Comparison of ENCODE assay signal across 11 mouse cellular contexts in the genomic region with DNA sequence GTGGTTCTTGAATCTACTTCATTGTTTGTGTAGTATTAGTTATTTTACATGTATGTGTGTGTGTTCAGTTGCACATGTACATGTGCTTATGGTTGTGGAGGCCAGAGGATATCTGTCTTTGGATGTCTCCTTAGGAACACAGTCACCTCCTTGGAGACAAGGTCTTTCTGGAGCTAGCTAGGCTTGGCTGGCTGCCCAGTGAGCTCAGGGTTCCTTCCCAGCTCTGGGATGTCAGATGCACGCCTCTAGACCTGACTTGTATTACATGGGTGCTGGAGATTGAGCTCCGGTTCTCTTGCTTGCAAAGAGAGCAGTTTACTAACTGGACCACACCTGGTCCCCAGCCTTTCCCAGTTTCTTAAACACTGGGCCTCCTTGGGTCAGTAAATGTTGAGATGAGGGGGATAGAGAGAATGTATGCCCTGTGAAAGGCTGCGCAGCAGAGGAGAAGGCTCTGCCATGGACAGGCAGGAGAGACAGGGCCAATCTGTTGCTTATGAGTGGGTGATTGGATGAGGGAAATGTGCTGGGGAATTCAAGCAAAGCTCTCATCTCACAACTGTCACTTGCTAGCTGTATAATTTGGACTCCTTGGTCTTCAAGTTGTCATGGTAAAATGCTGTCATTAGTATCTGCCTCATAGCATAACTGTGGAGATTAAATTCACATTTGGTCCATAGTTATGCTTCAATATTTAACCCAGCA. TPM values are rescaled to one million over a fixed set of nuclear protein-coding genes. Genes with fewer than 3 reads are reported as not detected.
DNase-seq lines count a peak whose midpoint lies in the region; ATAC-seq lines count a peak whose summit lies in the region.
"Had no signal": no experiment of that assay in that cellular context is flagged by ENCODE, and none has a peak within 500 bp of the region (broad histone marks: within the 10 kb centered on the region; RNA-seq: fewer than 3 reads in every experiment).

No protein-coding gene starts in this region.

- peak; percentile 45; the same call in 1 of the 2 replicates for ATAC-seq in heart, embryonic 13.5 days (ENCODE audit: extremely low read depth, insufficient number of reproducible peaks, low FRiP score, low TSS enrichment)

- WGBS in heart, embryonic 13.5 days: 55% methylated on average over 3 of the region's 3 CpGs
- 69% methylated on average over 3 of the region's 3 CpGs for WGBS in heart, embryonic 10.5 days

- H3K27ac ChIP-seq in heart, embryonic 13.5 days (replicated peaks): no peak overlapping the region
- H3K27ac ChIP-seq in heart, embryonic 10.5 days: no peak overlapping the region
- H3K27ac ChIP-seq: kidney, postnatal 0 days; liver, embryonic 13.5 days had no signal

- peaks cover 44% of the 10 kb centered on the region for H3K4me1 ChIP-seq in heart, embryonic 13.5 days
- H3K4me1 ChIP-seq in heart, embryonic 10.5 days: peaks cover 6% of the 10 kb centered on the region; the same call in 1 of the 2 replicates
- H3K4me1 ChIP-seq: liver, embryonic 13.5 days had no signal

- DNase-seq in heart, embryonic 10.5 days (ENCODE audit: low spot score): no peak
- peak; percentile 31 for DNase-seq in right cerebral cortex, postnatal 4 days
- no peak for DNase-seq in right cerebral cortex, adult 18-20 months
- peak; percentile 61 for DNase-seq in heart, postnatal 4 days
- peak; percentile 43 for DNase-seq in skeletal muscle tissue, adult 2 months (ENCODE audit: low read depth, low spot score)
- no peak for DNase-seq in spleen, postnatal 10 days (ENCODE audit: low spot score in 2 of 2)
- DNase-seq: liver, embryonic 13.5 days; right cerebral cortex, postnatal 25 days had no signal

- no peak overlapping the region for H3K9ac ChIP-seq in heart, embryonic 13.5 days
- H3K9ac ChIP-seq: liver, embryonic 13.5 days had no signal

- no peaks in the 10 kb centered on the region for H3K9me3 ChIP-seq in heart, embryonic 13.5 days
- no peaks in the 10 kb centered on the region for H3K9me3 ChIP-seq in heart, embryonic 10.5 days
- H3K9me3 ChIP-seq: liver, embryonic 13.5 days had no signal

- H3K27me3 ChIP-seq in heart, embryonic 13.5 days (replicated peaks): no peaks in the 10 kb centered on the region
- H3K27me3 ChIP-seq in heart, embryonic 10.5 days (ENCODE audit: insufficient read depth, poor library complexity, severe bottlenecking): 0 out of 2 replicates have a peak, but pooled peaks cover 4% of the 10 kb centered on the region
- H3K27me3 ChIP-seq: liver, embryonic 13.5 days had no signal

- peaks cover 4% of the 10 kb centered on the region; the same call in 1 of the 2 replicates for H3K36me3 ChIP-seq in heart, embryonic 13.5 days
- no peaks in the 10 kb centered on the region for H3K36me3 ChIP-seq in heart, embryonic 10.5 days
- H3K36me3 ChIP-seq: liver, embryonic 13.5 days had no signal

- H3K4me3 ChIP-seq in heart, embryonic 13.5 days: no peak overlapping the region
- no peak overlapping the region for H3K4me3 ChIP-seq in heart, embryonic 10.5 days
- H3K4me3 ChIP-seq: liver, embryonic 13.5 days had no signal

- H3K4me2 ChIP-seq in heart, embryonic 13.5 days: no peak overlapping the region
- H3K4me2 ChIP-seq: liver, embryonic 13.5 days had no signal

RNA-seq across cellular contexts. Expression of a gene that starts 35.3 kb away (rescaled TPM):
- polyA plus RNA-seq in heart, embryonic 13.5 days (2015; fragmentation: Nextera tagmentation; extraction: Ambion mirVana): 10.5 and 10.7 TPM in 2 replicates
- polyA plus RNA-seq in heart, embryonic 10.5 days (2016; fragmentation: Nextera tagmentation; extraction: Ambion mirVana): 8.2 and 9.3 TPM in 2 replicates
- 10 to 100 TPM; 28.9 to 37.2 TPM for total RNA-seq in heart, postnatal 4 days (2021)
- total RNA-seq: MEL had no signal

Comparison
In these comparisons a context has a peak if more than half of its experiments do, and no peak if none do; other contexts are left out.
1. DNase-seq: peak in right cerebral cortex, postnatal 4 days (single experiment), heart, postnatal 4 days (single experiment) and skeletal muscle tissue, adult 2 months (single experiment); none in heart, embryonic 10.5 days (single experiment), right cerebral cortex, adult 18-20 months (single experiment) and spleen, postnatal 10 days (0 of 2).